Mouse (Mus musculus) thymus, adult 18-20 months (tissue): ENCODE data around the gene Nisch.
A peak's percentile ranks its signal among the peaks of the same experiment; 100 is the strongest.

Experiments
- DNase-seq, 2 experiments: peaks; one replicate each; pipeline ENCODE4 v3.0.0; 2022; ENCODE audit warnings: mixed read lengths in 2 of 2

The Nisch gene

DNA sequence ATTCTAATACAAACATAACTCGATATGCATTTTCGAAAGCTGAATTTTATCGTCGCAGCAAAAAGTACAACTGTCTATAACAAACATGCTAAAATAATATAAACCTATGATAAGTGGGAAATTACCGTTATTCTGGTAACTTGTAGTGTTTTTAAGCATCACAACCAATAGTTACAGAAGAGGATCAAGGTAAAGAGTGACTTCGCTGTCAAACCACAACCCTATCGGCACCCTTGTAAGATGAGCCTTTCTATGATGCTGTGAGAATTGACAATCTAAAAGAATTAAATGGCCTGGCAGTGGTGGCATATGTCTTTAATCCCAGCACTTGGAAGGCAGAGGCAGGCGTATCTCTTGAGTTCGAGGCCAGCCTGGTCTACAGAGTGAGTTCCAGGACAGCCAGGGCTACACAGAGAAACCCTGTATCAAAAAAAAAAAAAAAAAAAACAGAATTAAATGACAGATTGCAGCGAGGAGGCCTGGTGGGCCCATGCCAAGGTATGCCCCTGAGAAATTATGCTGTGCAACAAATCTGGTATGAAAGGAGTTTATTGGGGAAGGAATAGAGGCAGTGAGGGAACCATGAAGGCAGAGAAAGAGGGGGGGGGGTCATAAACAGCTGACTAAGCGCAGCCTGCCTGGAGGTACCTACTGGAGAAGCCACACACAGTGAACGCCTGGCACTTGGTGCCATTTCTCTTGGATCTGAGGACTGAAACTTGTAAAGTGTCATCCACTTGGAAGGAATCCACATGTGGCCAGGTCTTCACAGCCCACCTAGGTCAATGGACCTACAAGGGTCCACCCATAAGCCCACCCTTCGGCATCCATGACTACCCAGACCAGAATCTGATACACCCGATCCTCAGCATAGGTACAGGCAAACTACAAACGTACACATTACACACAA, 87.2 kb downstream of the Nisch start:
- peak in 1 of 2 experiments; percentile 3 for DNase-seq

- peak; percentile 96 to 98 for DNase-seq
Measured at GRCm38 (mm10) chr14:31128826-31129219, 87.9 kb downstream of the Nisch start, which contains the start of gene Smim4. TSS of gene Smim4 (minus strand) at chr14:31128956.

DNA sequence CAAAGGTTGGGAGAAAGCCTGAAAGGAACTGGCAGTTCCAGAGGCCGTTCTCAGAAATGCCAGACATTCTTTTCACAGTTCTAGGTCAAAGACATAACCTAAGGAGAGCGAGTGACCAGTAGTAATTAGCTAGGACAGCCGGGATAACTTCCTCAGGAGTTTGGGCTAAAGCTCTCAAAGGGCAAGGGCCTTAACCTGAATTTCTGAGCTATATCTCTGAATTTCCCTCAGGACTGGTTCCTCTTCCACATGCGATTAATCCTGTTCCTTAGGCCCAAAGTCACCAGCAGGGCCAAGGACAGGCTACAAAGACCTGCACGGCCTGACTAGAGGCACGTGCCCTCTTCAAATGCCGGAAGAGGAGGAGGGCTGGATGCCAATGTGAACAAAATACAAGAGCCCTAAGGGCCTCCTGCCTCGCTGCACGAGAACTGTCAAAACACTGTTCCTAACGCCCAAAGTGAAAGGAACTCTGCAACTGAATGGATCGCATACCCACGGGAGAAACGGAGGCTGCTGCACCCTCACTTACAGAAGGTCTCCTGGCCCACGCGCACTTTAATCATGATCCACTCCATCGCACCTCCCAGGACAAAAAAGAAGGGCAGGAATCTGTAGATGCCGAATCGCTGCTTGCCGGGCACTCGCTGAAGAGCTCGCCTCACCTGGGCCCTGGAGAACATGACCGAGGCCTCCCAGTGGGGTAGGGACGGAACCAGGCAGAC, 88.5 kb downstream of the Nisch start:
- peak; percentile 30 to 56 for DNase-seq

GRCm38 (mm10) chr14:31126826-31127225, 89.9 kb downstream of the Nisch start:
- no peak for DNase-seq

DNA sequence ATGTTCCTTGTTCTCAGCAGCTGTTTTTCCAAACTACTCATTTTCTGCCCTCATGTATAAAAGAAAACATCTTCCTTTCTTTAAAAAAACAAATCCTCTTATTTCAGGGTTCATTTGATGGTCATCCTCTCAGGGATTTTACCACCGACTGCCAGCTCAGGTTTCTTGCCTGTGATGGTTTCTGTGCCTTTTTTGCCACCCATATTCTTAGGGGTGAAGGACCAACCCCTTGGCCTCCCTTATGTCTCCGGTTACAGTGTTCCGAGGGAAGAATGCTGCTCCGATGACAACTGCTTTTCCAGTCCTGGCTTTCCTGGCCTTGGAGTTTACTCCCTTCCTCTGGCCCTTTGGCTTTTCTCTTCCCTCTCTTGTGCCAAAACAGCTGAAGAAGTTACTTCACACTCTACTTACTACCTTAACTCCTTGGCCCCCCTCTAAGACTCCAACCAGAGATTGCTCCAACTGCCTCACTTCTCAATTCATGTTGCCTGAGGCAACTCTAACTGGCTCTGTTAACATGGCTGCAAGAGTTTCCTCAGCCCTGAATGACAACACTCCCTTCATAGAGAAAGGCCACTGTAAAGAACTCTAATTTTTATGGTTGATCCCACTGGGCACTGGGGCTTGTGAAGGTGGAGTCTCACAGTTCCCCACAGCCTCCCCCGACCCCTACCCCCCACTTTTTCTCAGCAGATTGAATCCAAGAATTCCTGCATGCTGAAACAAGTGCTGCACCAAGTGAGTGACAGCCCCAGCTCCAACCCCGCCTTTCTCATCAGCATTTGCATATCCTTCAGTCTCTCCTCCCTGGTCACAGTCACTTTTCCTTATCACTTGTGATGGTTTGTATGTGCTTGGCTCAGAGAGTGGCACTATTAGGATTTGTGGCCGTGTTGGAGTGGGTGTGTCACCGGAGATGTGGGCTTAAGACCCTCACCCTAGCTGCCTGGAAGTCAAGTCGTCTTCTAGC, 91.4 kb downstream of the Nisch start:
- DNase-seq = no peak
